Mouse (Mus musculus): ENCODE data around the gene Trim80.
"Not testable (repeated sequence)": the region's sequence is repeated elsewhere in the genome, so short reads cannot be mapped to it uniquely, and the experiment has no call there.

Gene Trim80

DNA sequence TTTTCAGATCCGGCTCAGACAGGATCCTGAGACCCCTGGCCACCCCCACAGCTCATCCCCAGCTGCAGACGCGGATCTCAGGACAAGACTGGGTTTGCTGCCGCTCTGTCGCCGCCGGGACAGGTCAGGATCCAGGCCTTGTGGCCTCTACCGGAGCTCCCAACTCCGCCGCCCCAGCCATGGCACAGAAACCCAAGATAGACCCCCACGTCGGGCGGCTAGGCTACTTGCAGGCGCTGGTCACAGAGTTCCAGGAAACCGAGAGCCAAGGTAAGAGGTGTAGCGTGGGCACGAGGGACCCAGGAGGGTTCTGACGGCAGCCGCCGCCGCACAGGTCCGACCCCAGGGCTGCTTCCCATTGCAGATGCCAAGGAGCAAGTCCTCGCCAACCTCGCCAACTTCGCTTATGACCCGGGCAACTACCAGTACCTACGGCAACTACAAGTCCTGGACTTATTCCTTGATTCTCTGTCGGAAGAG, 35.5 kb downstream of the Trim80 start:
- no peaks in the 10 kb centered on the region for H3K27me3 ChIP-seq (ENCODE audit: insufficient read depth, low read length)
- peaks cover 16% of the 10 kb centered on the region for H3K36me3 ChIP-seq (ENCODE audit: insufficient read depth, low read length)
- peaks cover 60% of the 10 kb centered on the region for H3K4me1 ChIP-seq (replicated peaks; ENCODE audit: low read depth, low read length)
- peak overlapping the region; percentile 94 for H3K4me3 ChIP-seq (replicated peaks; ENCODE audit: low read length)
- H3K9me3 ChIP-seq (ENCODE audit: low read length) = no peaks in the 10 kb centered on the region
- TF ChIP-seq NANOG (IDR thresholded peaks at IDR 0.05; ENCODE audit: borderline replicate concordance, low read length) (no peak), CTCF (conservative IDR thresholded peaks at IDR 0.05; ENCODE audit: low read length) (no peak), POU5F1 (IDR thresholded peaks at IDR 0.05; ENCODE audit: borderline replicate concordance, low read length) (no peak)

DNA sequence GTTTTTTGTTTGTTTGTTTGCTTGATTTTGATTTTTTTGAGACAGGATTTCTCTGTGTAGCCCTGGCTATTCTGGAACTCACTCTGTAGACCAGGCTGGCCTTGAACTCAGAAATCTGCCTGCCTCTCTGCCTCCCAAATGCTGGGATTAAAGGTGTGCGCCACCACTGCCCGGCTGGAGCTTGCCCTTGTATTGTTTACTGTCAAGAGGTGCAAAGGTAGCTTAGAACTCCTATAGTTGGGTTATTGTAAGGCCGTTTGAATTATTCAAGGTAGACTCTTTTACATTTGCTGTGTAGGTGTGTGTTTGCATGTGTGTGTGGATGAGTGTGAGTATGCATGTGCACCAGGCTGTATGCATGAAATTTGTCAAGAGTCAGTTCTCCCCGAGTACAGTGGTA, 36.3 kb downstream of the Trim80 start:
- Histone ChIP-seq H3K36me3 (ENCODE audit: insufficient read depth, low read length) (peaks cover 19% of the 10 kb centered on the region), H3K4me3 (replicated peaks; ENCODE audit: low read length) (peak overlapping the region; percentile 94)

DNA sequence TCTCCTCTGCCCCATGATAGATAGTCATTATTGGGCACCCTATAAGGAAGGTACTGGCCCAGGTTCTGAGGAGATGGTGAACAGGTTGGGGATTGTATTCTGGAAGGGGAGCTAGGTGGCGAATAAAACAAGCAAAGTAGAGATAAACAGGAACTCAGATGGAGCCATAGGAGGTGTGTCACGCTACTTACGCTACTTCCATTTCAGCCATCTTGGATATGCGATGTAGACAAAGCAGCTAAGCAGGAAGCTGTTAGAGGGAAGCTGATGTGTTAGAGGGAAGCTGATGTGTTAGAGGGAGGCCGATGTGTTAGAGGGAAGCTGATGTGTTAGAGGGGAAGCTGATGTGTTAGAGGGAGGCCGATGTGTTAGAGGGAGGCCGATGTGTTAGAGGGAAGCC, 37.0 kb downstream of the Trim80 start:
- Histone ChIP-seq H3K36me3 (ENCODE audit: insufficient read depth, low read length) (peaks cover 24% of the 10 kb centered on the region), H3K4me1 (replicated peaks; ENCODE audit: low read depth, low read length) (peaks cover 57% of the 10 kb centered on the region)
- H3K27me3 ChIP-seq (ENCODE audit: insufficient read depth, low read length); H3K9me3 ChIP-seq (ENCODE audit: low read length); H3K4me3 ChIP-seq (replicated peaks; ENCODE audit: low read length): not testable (repeated sequence)

More for the DNA sequence above, 36.3 kb downstream of the Trim80 start:
- not testable (repeated sequence) for H3K9me3 ChIP-seq (ENCODE audit: low read length); H3K27me3 ChIP-seq (ENCODE audit: insufficient read depth, low read length)
- peaks cover 63% of the 10 kb centered on the region for H3K4me1 ChIP-seq (replicated peaks; ENCODE audit: low read depth, low read length)

DNA sequence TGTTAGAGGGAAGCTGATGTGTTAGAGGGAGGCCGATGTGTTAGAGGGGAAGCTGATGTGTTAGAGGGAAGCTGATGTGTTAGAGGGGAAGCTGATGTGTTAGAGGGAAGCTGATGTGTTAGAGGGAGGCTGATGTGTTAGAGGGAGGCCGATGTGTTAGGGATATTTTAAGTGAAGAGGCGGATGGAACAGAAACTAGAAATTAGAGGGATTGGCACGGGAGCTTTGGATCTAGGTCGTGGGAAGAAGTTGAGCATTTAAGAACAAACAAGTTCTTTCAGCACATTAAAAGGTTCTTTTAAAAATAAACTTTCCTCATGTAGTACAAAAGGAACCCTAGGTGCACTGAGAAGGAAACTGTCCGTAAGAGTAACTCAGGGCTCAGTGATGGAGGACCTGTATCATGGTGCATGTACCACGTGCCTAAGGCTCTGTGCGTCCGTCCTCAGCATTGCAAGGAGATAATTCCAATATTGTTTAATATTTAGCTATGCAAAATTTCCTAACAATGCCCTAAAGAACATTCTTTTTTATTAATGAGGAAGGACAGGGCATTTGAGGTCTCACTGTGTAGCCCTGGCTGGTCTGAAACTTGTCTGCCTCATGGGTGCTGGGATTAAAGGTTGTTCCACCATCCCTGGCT, 38.1 kb downstream of the Trim80 start:
- TF ChIP-seq POU5F1 (IDR thresholded peaks at IDR 0.05; ENCODE audit: borderline replicate concordance, low read length) = no peak
- no peak for TF ChIP-seq NANOG (IDR thresholded peaks at IDR 0.05; ENCODE audit: borderline replicate concordance, low read length)
- no peak for TF ChIP-seq CTCF (conservative IDR thresholded peaks at IDR 0.05; ENCODE audit: low read length)
- H3K27me3 ChIP-seq (ENCODE audit: insufficient read depth, low read length) = no peaks in the 10 kb centered on the region
- H3K36me3 ChIP-seq (ENCODE audit: insufficient read depth, low read length) = peaks cover 27% of the 10 kb centered on the region
- peaks cover 56% of the 10 kb centered on the region for H3K4me1 ChIP-seq (replicated peaks; ENCODE audit: low read depth, low read length)
- no peak overlapping the region for H3K4me3 ChIP-seq (replicated peaks; ENCODE audit: low read length)
- no peaks in the 10 kb centered on the region for H3K9me3 ChIP-seq (ENCODE audit: low read length)

DNA sequence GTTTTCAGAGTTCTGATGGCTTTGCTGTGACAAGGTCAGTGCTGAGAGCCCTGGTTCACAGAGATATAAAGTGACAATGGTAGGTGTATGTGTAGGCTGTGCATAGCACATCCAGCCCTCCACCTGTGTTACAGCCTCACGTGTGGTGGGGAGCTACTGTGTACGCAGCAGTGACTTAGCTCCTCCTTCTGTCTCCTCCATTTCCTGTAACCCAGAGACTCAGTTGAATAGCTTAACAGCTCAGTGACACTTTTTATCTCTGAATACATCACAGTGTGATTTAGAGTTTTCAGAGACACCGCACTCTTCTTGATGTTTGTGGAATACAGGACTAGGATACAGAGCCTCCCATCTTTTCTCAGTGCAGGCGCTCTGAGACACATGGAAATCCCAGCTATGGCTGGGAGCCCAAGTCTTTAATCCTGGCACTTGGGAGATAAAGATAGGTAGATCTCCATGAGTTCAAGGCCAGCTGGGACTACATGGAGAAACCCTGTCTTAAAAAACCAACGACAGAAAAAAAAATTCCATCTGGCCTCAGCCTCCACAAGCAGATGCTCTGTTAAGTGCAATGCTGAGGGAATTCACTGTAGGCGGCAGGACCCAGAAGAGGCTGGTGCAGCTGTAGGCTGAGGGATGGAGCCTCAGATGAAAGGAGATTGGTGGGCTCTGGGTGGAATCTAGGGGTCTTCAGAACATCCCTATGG, 41.4 kb downstream of the Trim80 start:
- H3K4me3 ChIP-seq (replicated peaks; ENCODE audit: low read length) = no peak overlapping the region
- H3K27me3 ChIP-seq (ENCODE audit: insufficient read depth, low read length) = no peaks in the 10 kb centered on the region
- H3K9me3 ChIP-seq (ENCODE audit: low read length) = no peaks in the 10 kb centered on the region
- H3K36me3 ChIP-seq (ENCODE audit: insufficient read depth, low read length) = peaks cover 33% of the 10 kb centered on the region
- TF ChIP-seq NANOG (IDR thresholded peaks at IDR 0.05; ENCODE audit: borderline replicate concordance, low read length) = no peak
- TF ChIP-seq CTCF (conservative IDR thresholded peaks at IDR 0.05; ENCODE audit: low read length) = no peak
- no peak for TF ChIP-seq POU5F1 (IDR thresholded peaks at IDR 0.05; ENCODE audit: borderline replicate concordance, low read length)
- peaks cover 50% of the 10 kb centered on the region for H3K4me1 ChIP-seq (replicated peaks; ENCODE audit: low read depth, low read length)

DNA sequence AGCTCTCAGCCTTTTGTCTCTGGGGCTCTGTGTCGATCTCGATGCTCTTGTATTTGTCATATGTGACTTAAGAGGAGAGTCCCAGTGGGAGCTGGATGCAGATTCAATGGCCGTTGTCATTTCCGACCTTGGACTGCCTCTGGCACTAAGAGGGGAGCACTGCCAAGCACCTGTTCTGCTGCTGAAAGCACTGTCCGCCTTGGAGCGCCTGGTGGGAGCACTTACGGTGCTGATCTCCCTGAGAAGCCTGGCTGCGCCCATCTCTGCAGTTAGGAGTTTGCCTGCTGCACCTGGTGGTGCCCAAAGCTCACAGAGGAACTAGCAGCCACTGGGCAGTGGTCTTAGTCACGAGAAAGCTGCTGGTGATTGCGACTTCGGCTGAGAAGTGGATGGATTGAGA, 42.9 kb downstream of the Trim80 start:
- TF ChIP-seq NANOG (IDR thresholded peaks at IDR 0.05; ENCODE audit: borderline replicate concordance, low read length) (no peak), CTCF (conservative IDR thresholded peaks at IDR 0.05; ENCODE audit: low read length) (no peak), POU5F1 (IDR thresholded peaks at IDR 0.05; ENCODE audit: borderline replicate concordance, low read length) (no peak)
- Histone ChIP-seq H3K4me1 (replicated peaks; ENCODE audit: low read depth, low read length) (peaks cover 42% of the 10 kb centered on the region), H3K36me3 (ENCODE audit: insufficient read depth, low read length) (peaks cover 39% of the 10 kb centered on the region), H3K9me3 (ENCODE audit: low read length) (no peaks in the 10 kb centered on the region), H3K4me3 (replicated peaks; ENCODE audit: low read length) (no peak overlapping the region), H3K27me3 (ENCODE audit: insufficient read depth, low read length) (no peaks in the 10 kb centered on the region)

DNA sequence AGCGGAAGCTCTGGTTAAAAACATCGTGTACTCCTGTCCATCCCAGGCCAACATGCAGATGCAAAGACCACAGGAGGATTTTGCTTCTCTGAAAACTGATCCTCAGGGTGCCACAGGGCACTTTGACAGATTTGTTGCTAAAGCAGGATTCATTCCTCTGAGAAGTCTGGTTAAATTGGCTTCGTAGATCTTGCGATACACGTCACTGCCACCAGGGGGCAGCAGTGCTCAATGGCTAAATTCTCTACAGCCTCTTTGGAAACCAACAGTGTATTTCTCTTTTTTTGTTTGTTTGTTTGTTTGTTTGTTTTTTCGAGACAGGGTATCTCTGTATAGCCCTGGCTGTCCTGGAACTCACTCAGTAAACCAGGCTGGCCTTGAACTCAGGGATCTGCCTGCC, 43.4 kb downstream of the Trim80 start:
- no peak for TF ChIP-seq NANOG (IDR thresholded peaks at IDR 0.05; ENCODE audit: borderline replicate concordance, low read length)
- peak; percentile 98 for TF ChIP-seq CTCF (conservative IDR thresholded peaks at IDR 0.05; ENCODE audit: low read length)
- H3K36me3 ChIP-seq (ENCODE audit: insufficient read depth, low read length) = peaks cover 44% of the 10 kb centered on the region
- H3K9me3 ChIP-seq (ENCODE audit: low read length) = no peaks in the 10 kb centered on the region
- H3K27me3 ChIP-seq (ENCODE audit: insufficient read depth, low read length) = no peaks in the 10 kb centered on the region
- peaks cover 44% of the 10 kb centered on the region for H3K4me1 ChIP-seq (replicated peaks; ENCODE audit: low read depth, low read length)
- no peak overlapping the region for H3K4me3 ChIP-seq (replicated peaks; ENCODE audit: low read length)

DNA sequence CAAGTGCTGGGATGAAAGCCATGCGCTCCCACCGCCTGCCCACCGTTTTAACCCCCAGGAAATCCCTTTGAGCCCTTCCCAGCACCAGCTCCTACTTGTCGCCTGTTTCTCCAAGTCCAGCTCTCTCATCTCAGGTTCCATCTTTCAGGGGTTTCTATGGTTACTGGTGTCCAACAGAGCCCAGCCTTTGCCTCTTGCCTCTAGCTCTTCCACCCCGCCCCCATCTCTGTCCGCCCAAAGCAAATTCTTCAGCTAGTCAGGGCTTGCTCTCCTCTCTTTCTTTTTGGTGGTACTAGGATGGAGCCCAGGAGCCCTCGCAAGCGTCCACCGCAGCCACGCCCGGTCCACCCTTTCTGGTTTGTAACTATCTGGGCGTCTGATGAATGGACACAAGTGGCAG, 44.8 kb downstream of the Trim80 start:
- no peaks in the 10 kb centered on the region for H3K27me3 ChIP-seq (ENCODE audit: insufficient read depth, low read length)
- no peak overlapping the region for H3K4me3 ChIP-seq (replicated peaks; ENCODE audit: low read length)
- H3K36me3 ChIP-seq (ENCODE audit: insufficient read depth, low read length) = peaks cover 46% of the 10 kb centered on the region
- H3K9me3 ChIP-seq (ENCODE audit: low read length) = no peaks in the 10 kb centered on the region
- TF ChIP-seq NANOG (IDR thresholded peaks at IDR 0.05; ENCODE audit: borderline replicate concordance, low read length) = no peak
- no peak for TF ChIP-seq POU5F1 (IDR thresholded peaks at IDR 0.05; ENCODE audit: borderline replicate concordance, low read length)
- TF ChIP-seq CTCF (conservative IDR thresholded peaks at IDR 0.05; ENCODE audit: low read length) = no peak
- H3K4me1 ChIP-seq (replicated peaks; ENCODE audit: low read depth, low read length) = peaks cover 48% of the 10 kb centered on the region

DNA sequence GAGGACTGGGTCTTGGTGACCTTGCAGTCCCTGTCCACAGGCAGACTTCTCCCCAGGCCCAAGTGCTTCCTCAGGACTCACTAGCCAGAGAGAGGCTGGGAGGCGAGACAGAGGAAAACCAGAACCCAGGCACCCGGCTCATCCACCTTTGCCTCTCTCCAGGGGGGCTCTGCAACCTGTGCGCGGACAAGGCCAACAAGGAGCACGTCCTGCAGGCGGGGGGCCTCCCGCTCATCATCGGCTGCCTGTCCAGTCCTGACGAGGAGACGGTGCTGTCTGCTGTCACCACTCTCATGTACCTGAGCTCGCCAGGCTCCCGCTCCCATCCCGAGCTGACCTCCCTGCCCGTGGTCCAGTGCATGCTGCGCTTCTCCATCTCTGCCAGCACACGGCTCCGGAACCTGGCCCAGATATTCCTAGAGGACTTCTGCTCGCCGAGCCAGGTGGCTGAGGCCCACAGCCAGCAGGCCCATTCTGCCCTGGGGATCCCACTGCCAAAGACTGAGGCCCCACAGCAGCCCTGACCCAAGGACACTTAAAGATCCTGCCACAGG, 48.3 kb downstream of the Trim80 start:
- no peaks in the 10 kb centered on the region for H3K9me3 ChIP-seq (ENCODE audit: low read length)
- H3K27me3 ChIP-seq (ENCODE audit: insufficient read depth, low read length) = peaks cover 14% of the 10 kb centered on the region
- TF ChIP-seq CTCF (conservative IDR thresholded peaks at IDR 0.05; ENCODE audit: low read length) = no peak
- TF ChIP-seq POU5F1 (IDR thresholded peaks at IDR 0.05; ENCODE audit: borderline replicate concordance, low read length) = no peak
- no peak for TF ChIP-seq NANOG (IDR thresholded peaks at IDR 0.05; ENCODE audit: borderline replicate concordance, low read length)
- H3K4me1 ChIP-seq (replicated peaks; ENCODE audit: low read depth, low read length) = peaks cover 51% of the 10 kb centered on the region
- no peak overlapping the region for H3K4me3 ChIP-seq (replicated peaks; ENCODE audit: low read length)
- H3K36me3 ChIP-seq (ENCODE audit: insufficient read depth, low read length) = peaks cover 39% of the 10 kb centered on the region
